Mouse (Mus musculus): ENCODE data around the gene Crygn.

- TF ChIP-seq POLR2A (IDR thresholded peaks at IDR 0.05; ENCODE audit: control insufficient read depth, extremely low read depth, insufficient read depth, low read length, poor library complexity) (no peak), CTCF (IDR thresholded peaks at IDR 0.05; ENCODE audit: borderline replicate concordance, control insufficient read depth, extremely low read depth, insufficient read depth, low read length, poor library complexity) (no peak)
These were observed 877 bp downstream of the Crygn start for GRCm38 (mm10) chr5:24756931-24757330.
